Mouse (Mus musculus): ENCODE measurements around the gene Ly6g6e.

The Ly6g6e gene

GRCm38 (mm10) chr17:35071454-35071853, 5.2 kb upstream of the Ly6g6e start:
- DNase-seq (ENCODE audit: low read depth), result no peak

GRCm38 (mm10) chr17:35074097-35074496, 2.6 kb upstream of the Ly6g6e start:
- peak; percentile 48 for DNase-seq (ENCODE audit: low read depth)

- no peak for DNase-seq (ENCODE audit: low read depth)
Observed at GRCm38 (mm10) chr17:35077285-35077684, 583 bp downstream of the Ly6g6e start.

GRCm38 (mm10) chr17:35077786-35078233, 1.1 kb downstream of the Ly6g6e start, which contains the start of gene Ly6g6d:
Gene Ly6g6d (minus strand): TSS chr17:35078065.
- DNase-seq (ENCODE audit: low read depth), result no peak

DNA sequence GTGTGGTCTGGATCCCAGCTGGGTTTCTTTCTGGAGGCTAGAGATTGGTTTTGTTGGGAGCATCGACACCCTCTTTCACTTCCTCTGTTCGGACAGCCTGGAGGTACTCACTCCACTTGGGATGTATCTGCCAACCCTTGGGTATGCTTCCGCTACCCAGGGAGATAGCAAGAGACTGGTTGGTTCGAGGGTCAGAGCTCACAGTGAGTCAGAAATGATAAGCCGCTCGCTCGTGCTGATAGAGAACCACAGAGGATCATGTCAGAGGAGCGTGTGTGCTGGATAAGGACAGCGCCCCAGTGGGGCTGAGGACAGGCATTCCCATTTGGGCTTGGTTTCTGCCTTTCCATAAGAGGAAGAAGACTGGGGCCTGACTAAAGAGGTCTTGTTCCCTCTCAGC, 3.1 kb downstream of the Ly6g6e start:
- DNase-seq (ENCODE audit: low read depth), result peak; percentile 90

GRCm38 (mm10) chr17:35080248-35080647, 3.5 kb downstream of the Ly6g6e start:
- DNase-seq (ENCODE audit: low read depth), result no peak

DNA sequence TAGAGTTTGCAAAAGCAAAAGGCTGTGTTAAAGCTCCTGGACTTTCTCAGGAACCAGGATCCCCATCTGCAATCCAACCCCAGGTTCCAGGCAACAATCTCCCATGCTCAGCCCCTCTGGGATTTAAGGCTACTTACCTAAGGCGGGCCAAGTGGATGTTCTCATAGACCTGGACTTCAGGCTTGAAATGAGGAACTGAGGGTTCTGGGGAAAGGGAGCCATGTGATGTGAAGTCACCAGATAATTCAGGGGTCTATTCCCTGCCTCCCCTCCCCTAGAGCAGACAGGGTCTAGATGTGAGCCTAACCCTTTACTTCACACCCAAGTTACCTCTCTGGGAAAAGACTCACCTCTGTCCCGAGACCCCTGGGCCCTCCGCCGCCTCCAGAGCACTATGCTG, 4.0 kb downstream of the Ly6g6e start:
- no peak for DNase-seq (ENCODE audit: low read depth)

GRCm38 (mm10) chr17:35082841-35083576, 6.3 kb downstream of the Ly6g6e start:
- DNase-seq (ENCODE audit: low read depth), result no peak

DNA sequence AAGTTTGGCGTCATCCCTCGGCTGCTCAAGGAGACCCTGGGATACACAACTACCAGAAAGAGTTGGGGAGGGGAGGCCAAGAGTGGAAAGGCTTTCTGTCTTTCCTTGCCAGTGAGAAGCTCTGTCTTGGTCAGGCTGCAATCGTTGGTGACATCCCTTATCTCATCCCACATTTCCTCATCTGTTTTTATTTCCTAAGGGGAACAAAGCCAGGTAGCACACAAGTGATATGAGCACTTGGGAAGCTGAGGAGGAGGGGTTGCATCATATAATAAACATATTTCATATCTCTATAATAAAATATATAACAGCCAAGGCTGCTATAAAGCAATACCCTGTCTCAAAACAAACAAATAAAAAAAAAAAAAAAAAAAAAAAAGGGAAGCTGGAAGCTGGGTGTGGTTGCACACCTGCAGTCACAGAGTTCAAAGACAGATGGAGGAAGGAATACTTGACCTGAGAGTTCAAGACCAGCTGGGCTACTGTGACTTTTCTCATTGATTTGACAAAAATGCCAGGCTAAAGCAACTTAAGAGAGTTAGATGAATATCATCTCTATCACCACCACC, 7.3 kb downstream of the Ly6g6e start:
- DNase-seq (ENCODE audit: low read depth), result no peak

DNA sequence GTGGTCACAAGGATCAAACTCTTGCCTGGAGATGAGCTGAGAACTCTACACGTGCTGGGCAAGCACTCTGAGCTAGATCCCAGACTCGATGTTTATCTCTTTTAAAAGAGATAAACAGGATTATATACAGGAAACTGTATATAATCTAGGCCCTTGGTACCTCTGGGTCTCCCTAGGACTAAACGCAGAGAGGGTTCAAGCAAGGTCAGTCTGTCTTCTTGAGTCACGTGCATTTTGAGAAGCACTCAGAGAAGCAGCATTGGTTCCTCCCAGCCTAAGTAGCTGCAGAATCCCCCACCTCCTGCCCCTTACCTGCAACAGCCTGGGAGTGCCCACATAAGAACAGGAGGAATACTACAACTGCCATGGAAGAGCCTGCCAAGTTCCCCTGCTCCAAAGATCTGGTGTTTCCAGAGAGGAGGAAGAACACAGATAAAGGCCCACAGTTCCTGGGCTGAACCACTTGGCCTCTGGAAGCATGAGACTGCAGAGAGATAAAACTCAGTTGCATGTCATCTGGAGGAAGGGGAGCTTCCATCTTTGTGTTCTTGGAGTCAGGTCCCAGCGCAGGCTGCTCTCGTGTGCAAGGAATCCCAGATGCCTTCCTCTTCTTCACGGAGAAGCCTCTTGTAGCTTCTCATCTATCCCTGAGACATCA, 8.6 kb downstream of the Ly6g6e start, which contains the start of gene Ly6g6f:
TSS of gene Ly6g6f (minus strand) at position 403 of the 658 bp plus-strand sequence.
- DNase-seq (ENCODE audit: low read depth), result no peak

GRCm38 (mm10) chr17:35088151-35088550, 11.4 kb downstream of the Ly6g6e start:
- peak; percentile 48 for DNase-seq (ENCODE audit: low read depth)

GRCm38 (mm10) chr17:35088825-35089644, 12.3 kb downstream of the Ly6g6e start, which contains the start of gene Abhd16a:
Gene Abhd16a (plus strand): TSS chr17:35089263.
- DNase-seq (ENCODE audit: low read depth), result peak; percentile 94

GRCm38 (mm10) chr17:35090166-35090932, 13.6 kb downstream of the Ly6g6e start:
- no peak for DNase-seq (ENCODE audit: low read depth)

GRCm38 (mm10) chr17:35092403-35093198, 15.9 kb downstream of the Ly6g6e start:
- no peak for DNase-seq (ENCODE audit: low read depth)

DNA sequence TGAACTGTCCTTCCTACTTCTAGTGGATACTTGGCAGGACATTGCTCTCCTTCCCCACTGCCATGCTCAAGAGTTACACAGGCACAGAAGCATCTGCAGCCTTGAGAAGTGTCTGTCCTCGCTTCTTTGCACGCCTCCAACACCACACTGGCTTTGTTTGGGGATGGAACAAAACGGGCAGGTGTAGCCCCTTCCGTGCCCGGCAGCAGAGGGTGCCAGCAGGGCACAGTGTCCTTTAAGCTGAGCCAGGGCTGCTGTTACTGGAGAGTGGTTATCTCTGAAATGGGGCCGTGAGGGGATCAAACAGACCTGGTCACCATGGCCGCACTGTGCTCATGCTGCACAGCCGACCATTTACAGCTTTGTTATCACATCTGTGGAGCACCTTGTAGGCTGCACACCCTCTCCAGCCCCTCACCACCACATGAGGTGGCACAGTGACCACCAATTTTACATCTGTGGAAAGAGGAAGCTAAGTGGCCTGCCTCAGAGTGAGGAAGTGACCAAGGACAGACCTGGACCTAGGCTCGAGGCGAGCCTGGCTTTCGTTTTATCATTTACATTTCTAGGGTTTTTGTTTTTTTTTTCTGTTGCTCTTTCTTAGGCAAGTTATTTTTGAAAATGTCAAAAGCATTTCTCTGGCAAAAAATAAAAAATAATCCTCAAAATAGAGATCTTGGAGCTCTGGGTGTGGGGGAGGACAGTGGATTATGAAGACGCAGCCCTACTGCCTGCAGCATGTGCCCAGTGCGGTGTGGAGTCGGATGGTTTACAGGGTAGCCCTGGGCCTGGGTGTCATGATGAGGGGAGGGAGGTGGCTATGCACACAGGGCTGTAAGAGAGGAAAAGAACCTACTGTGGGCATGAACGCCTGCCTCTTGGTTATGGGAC, 18.0 kb downstream of the Ly6g6e start:
- peak; percentile 46 for DNase-seq (ENCODE audit: low read depth)

- no peak for DNase-seq (ENCODE audit: low read depth)
Observed at GRCm38 (mm10) chr17:35096597-35096996, 19.9 kb downstream of the Ly6g6e start.

DNA sequence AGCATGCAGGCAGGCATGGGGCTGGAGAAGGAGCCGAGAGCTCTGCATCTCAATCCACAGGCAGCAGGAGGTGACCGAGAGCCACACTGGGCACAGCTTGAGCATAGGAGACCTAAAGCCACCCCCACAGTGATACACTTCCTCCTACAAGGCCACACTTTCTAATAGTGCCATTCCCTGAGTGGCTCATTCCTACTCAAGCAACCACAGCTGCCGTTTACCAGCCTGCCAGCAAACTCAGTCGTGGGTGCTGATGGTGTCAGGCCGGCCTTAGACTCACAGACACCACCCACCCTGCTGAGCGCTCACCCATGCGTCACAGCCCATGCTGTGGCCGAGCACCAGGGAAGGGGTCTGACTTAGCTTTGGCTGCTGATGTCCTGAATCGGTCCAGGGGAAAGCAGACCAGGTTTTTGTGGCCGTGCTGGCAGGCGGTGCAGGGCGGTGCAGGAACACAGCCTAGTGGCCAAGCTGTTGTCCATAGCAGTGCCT, 20.5 kb downstream of the Ly6g6e start:
- no peak for DNase-seq (ENCODE audit: low read depth)

GRCm38 (mm10) chr17:35100196-35100765, 23.6 kb downstream of the Ly6g6e start:
- no peak for DNase-seq (ENCODE audit: low read depth)

- no peak for DNase-seq (ENCODE audit: low read depth)
Observed at GRCm38 (mm10) chr17:35101161-35101560, 24.5 kb downstream of the Ly6g6e start.

Measured in 416B (cell line).